Mouse (Mus musculus): ENCODE results near the gene 1810046K07Rik. TPM values are rescaled to one million over a fixed set of nuclear protein-coding genes. Genes with fewer than 3 reads are reported as not detected.

1810046K07Rik gene
- polyA plus RNA-seq, 1 experiment from 2014 or later: 0.21 TPM

- no peak for ATAC-seq (replicated peaks; ENCODE audit: extremely low read depth, insufficient read depth, low FRiP score)
- Histone ChIP-seq H3K27me3 (ENCODE audit: control insufficient read depth, insufficient read depth, low read length) (no peaks in the 10 kb centered on the region; the same call in 1 of the 2 replicates), H3K27ac (ENCODE audit: low read length) (no peak overlapping the region), H3K4me1 (ENCODE audit: control insufficient read depth, insufficient read depth, low read length) (no peaks in the 10 kb centered on the region), H3K4me3 (ENCODE audit: low read length) (no peak overlapping the region), H3K9me3 (replicated peaks; ENCODE audit: control insufficient read depth, low read length) (no peaks in the 10 kb centered on the region), H3K9ac (ENCODE audit: low read length) (no peak overlapping the region), H3K4me2 (ENCODE audit: low read depth, low read length) (no peak overlapping the region), H3K36me3 (ENCODE audit: control insufficient read depth, insufficient read depth) (no peaks in the 10 kb centered on the region)
- 80% methylated on average over 13 of the region's 13 CpGs for WGBS
Observed at GRCm38 (mm10) chr9:51331449-51332238, 2.9 kb upstream of the 1810046K07Rik start.

GRCm38 (mm10) chr9:51327555-51327903, 1.2 kb downstream of the 1810046K07Rik start:
- Histone ChIP-seq H3K4me1 (ENCODE audit: control insufficient read depth, insufficient read depth, low read length) (no peaks in the 10 kb centered on the region), H3K9me3 (replicated peaks; ENCODE audit: control insufficient read depth, low read length) (no peaks in the 10 kb centered on the region), H3K36me3 (ENCODE audit: control insufficient read depth, insufficient read depth) (no peaks in the 10 kb centered on the region), H3K4me3 (ENCODE audit: low read length) (no peak overlapping the region), H3K27me3 (ENCODE audit: control insufficient read depth, insufficient read depth, low read length) (no peaks in the 10 kb centered on the region), H3K4me2 (ENCODE audit: low read depth, low read length) (no peak overlapping the region), H3K27ac (ENCODE audit: low read length) (no peak overlapping the region), H3K9ac (ENCODE audit: low read length) (no peak overlapping the region)
- 81% methylated on average over 5 of the region's 5 CpGs for WGBS
- no peak for ATAC-seq (replicated peaks; ENCODE audit: extremely low read depth, insufficient read depth, low FRiP score)

- ATAC-seq (replicated peaks; ENCODE audit: extremely low read depth, insufficient read depth, low FRiP score): no peak
Observed at GRCm38 (mm10) chr9:51326619-51327554, 1.8 kb downstream of the 1810046K07Rik start.

GRCm38 (mm10) chr9:51324406-51325065, 4.2 kb downstream of the 1810046K07Rik start:
- Histone ChIP-seq H3K9ac (ENCODE audit: low read length) (no peak overlapping the region), H3K4me1 (ENCODE audit: control insufficient read depth, insufficient read depth, low read length) (no peaks in the 10 kb centered on the region), H3K4me3 (ENCODE audit: low read length) (no peak overlapping the region), H3K9me3 (replicated peaks; ENCODE audit: control insufficient read depth, low read length) (no peaks in the 10 kb centered on the region), H3K27me3 (ENCODE audit: control insufficient read depth, insufficient read depth, low read length) (no peaks in the 10 kb centered on the region), H3K27ac (ENCODE audit: low read length) (no peak overlapping the region), H3K36me3 (ENCODE audit: control insufficient read depth, insufficient read depth) (no peaks in the 10 kb centered on the region), H3K4me2 (ENCODE audit: low read depth, low read length) (no peak overlapping the region)
- WGBS: 64% methylated on average over 7 of the region's 7 CpGs
- ATAC-seq (replicated peaks; ENCODE audit: extremely low read depth, insufficient read depth, low FRiP score): no peak

More at GRCm38 (mm10) chr9:51326619-51327554, 1.8 kb downstream of the 1810046K07Rik start:
- H3K4me3 ChIP-seq (ENCODE audit: low read length): no peak overlapping the region
- no peaks in the 10 kb centered on the region for H3K4me1 ChIP-seq (ENCODE audit: control insufficient read depth, insufficient read depth, low read length)
- WGBS: 64% methylated on average over 11 of the region's 11 CpGs
- no peak overlapping the region for H3K9ac ChIP-seq (ENCODE audit: low read length)
- no peaks in the 10 kb centered on the region for H3K36me3 ChIP-seq (ENCODE audit: control insufficient read depth, insufficient read depth)
- H3K27me3 ChIP-seq (ENCODE audit: control insufficient read depth, insufficient read depth, low read length): no peaks in the 10 kb centered on the region
- H3K27ac ChIP-seq (ENCODE audit: low read length): no peak overlapping the region
- no peaks in the 10 kb centered on the region for H3K9me3 ChIP-seq (replicated peaks; ENCODE audit: control insufficient read depth, low read length)
- no peak overlapping the region for H3K4me2 ChIP-seq (ENCODE audit: low read depth, low read length)

GRCm38 (mm10) chr9:51320096-51320495, 8.6 kb downstream of the 1810046K07Rik start:
- Histone ChIP-seq H3K4me3 (ENCODE audit: low read length) (no peak overlapping the region), H3K27ac (ENCODE audit: low read length) (no peak overlapping the region), H3K9ac (ENCODE audit: low read length) (no peak overlapping the region), H3K4me1 (ENCODE audit: control insufficient read depth, insufficient read depth, low read length) (no peaks in the 10 kb centered on the region), H3K4me2 (ENCODE audit: low read depth, low read length) (no peak overlapping the region), H3K36me3 (ENCODE audit: control insufficient read depth, insufficient read depth) (no peaks in the 10 kb centered on the region), H3K27me3 (ENCODE audit: control insufficient read depth, insufficient read depth, low read length) (no peaks in the 10 kb centered on the region), H3K9me3 (replicated peaks; ENCODE audit: control insufficient read depth, low read length) (no peaks in the 10 kb centered on the region)
- no peak for ATAC-seq (replicated peaks; ENCODE audit: extremely low read depth, insufficient read depth, low FRiP score)
- WGBS: 62% methylated on average over 1 of the region's 1 CpGs

GRCm38 (mm10) chr9:51318246-51318645, 10.5 kb downstream of the 1810046K07Rik start:
- Histone ChIP-seq H3K9me3 (replicated peaks; ENCODE audit: control insufficient read depth, low read length) (no peaks in the 10 kb centered on the region), H3K9ac (ENCODE audit: low read length) (no peak overlapping the region), H3K4me3 (ENCODE audit: low read length) (no peak overlapping the region), H3K4me2 (ENCODE audit: low read depth, low read length) (no peak overlapping the region), H3K27ac (ENCODE audit: low read length) (no peak overlapping the region), H3K4me1 (ENCODE audit: control insufficient read depth, insufficient read depth, low read length) (no peaks in the 10 kb centered on the region), H3K36me3 (ENCODE audit: control insufficient read depth, insufficient read depth) (no peaks in the 10 kb centered on the region), H3K27me3 (ENCODE audit: control insufficient read depth, insufficient read depth, low read length) (no peaks in the 10 kb centered on the region)
- no peak for ATAC-seq (replicated peaks; ENCODE audit: extremely low read depth, insufficient read depth, low FRiP score)
- WGBS: 56% methylated on average over 4 of the region's 4 CpGs

GRCm38 (mm10) chr9:51317322-51317721, 11.4 kb downstream of the 1810046K07Rik start:
- H3K36me3 ChIP-seq (ENCODE audit: control insufficient read depth, insufficient read depth): no peaks in the 10 kb centered on the region
- no peaks in the 10 kb centered on the region for H3K9me3 ChIP-seq (replicated peaks; ENCODE audit: control insufficient read depth, low read length)
- no peak overlapping the region for H3K4me3 ChIP-seq (ENCODE audit: low read length)
- H3K4me1 ChIP-seq (ENCODE audit: control insufficient read depth, insufficient read depth, low read length): no peaks in the 10 kb centered on the region
- no peaks in the 10 kb centered on the region for H3K27me3 ChIP-seq (ENCODE audit: control insufficient read depth, insufficient read depth, low read length)
- H3K4me2 ChIP-seq (ENCODE audit: low read depth, low read length): no peak overlapping the region
- no peak for ATAC-seq (replicated peaks; ENCODE audit: extremely low read depth, insufficient read depth, low FRiP score)
- no peak overlapping the region for H3K9ac ChIP-seq (ENCODE audit: low read length)
- 86% methylated on average over 4 of the region's 4 CpGs for WGBS
- no peak overlapping the region for H3K27ac ChIP-seq (ENCODE audit: low read length)

GRCm38 (mm10) chr9:51315402-51316063, 13.2 kb downstream of the 1810046K07Rik start:
- Histone ChIP-seq H3K36me3 (ENCODE audit: control insufficient read depth, insufficient read depth) (no peaks in the 10 kb centered on the region), H3K9ac (ENCODE audit: low read length) (no peak overlapping the region), H3K27ac (ENCODE audit: low read length) (no peak overlapping the region), H3K9me3 (replicated peaks; ENCODE audit: control insufficient read depth, low read length) (no peaks in the 10 kb centered on the region), H3K4me3 (ENCODE audit: low read length) (no peak overlapping the region), H3K27me3 (ENCODE audit: control insufficient read depth, insufficient read depth, low read length) (no peaks in the 10 kb centered on the region), H3K4me2 (ENCODE audit: low read depth, low read length) (no peak overlapping the region), H3K4me1 (ENCODE audit: control insufficient read depth, insufficient read depth, low read length) (no peaks in the 10 kb centered on the region)
- ATAC-seq (replicated peaks; ENCODE audit: extremely low read depth, insufficient read depth, low FRiP score): no peak
- WGBS: 35% methylated on average over 6 of the region's 6 CpGs
